Mouse (Mus musculus) heart, embryonic 15.5 days (tissue): ENCODE measurements at regions not wholly inside any gene's neighbourhood (a gene's known extent, or its start where the extent isn't known, plus 50 kb on each side); places are given as distances from the start of the nearest gene placed in this dataset.

Experiments
- ATAC-seq: fragments of 200-750 bp; cut with Nextera tagmentation; replicated peaks from 2 replicates; pipeline ENCODE4 v1.8.0; 2017; ENCODE audit warnings: low read depth, moderate TSS enrichment; ENCODE audit not compliant: insufficient number of reproducible peaks, insufficient read depth, low FRiP score
- H3K27ac ChIP-seq: fragments of 300-500 bp; sonication (generic); 2 replicates; pipeline ENCODE4 v1.5.1; 2015; ENCODE audit warnings: mild to moderate bottlenecking, inconsistent platforms
- H3K27me3 ChIP-seq: fragments of 300-500 bp; sonication (generic); 2 replicates; pipeline ENCODE4 v1.6.1; 2015; ENCODE audit warnings: inconsistent platforms
- H3K36me3 ChIP-seq: fragments of 300-500 bp; sonication (generic); 2 replicates; pipeline ENCODE4 v1.6.1; 2015; ENCODE audit warnings: mild to moderate bottlenecking, inconsistent platforms
- H3K4me1 ChIP-seq: fragments of 300-500 bp; sonication (generic); replicated peaks from 2 replicates; pipeline ENCODE4 v1.6.1; 2015; ENCODE audit warnings: inconsistent platforms
- H3K4me2 ChIP-seq: fragments of 300-500 bp; sonication (generic); 2 replicates; pipeline ENCODE4 v1.6.1; 2015; ENCODE audit warnings: inconsistent platforms, mild to moderate bottlenecking, moderate library complexity
- H3K4me3 ChIP-seq: fragments of 300-500 bp; sonication (generic); 2 replicates; pipeline ENCODE4 v1.5.1; 2015; ENCODE audit warnings: mild to moderate bottlenecking, inconsistent platforms
- H3K9ac ChIP-seq: fragments of 300-500 bp; sonication (generic); 2 replicates; pipeline ENCODE4 v1.6.1; 2015; ENCODE audit warnings: mild to moderate bottlenecking, inconsistent platforms
- H3K9me3 ChIP-seq: fragments of 300-500 bp; sonication (generic); replicated peaks from 2 replicates; pipeline ENCODE4 v1.6.1; 2016; ENCODE audit warnings: inconsistent platforms
- WGBS: fragments of 180-500 bp; shearing (Covaris S2); methylation state at CpG from one replicate; pipeline ENCODE4 v1.1.7; 2015; ENCODE audit warnings: mixed read lengths; 5-methylcytosine and 5-hydroxymethylcytosine counted together

- WGBS: 2% methylated on average over 18 of the region's 18 CpGs
Observed at GRCm38 (mm10) chr10:120551851-120552281, 75.6 kb upstream of the Hmga2 start.

GRCm38 (mm10) chr10:120547164-120547563 lies 70.9 kb upstream of the Hmga2 start:
- H3K36me3 ChIP-seq: no peaks in the 10 kb centered on the region
- no peaks in the 10 kb centered on the region for H3K9me3 ChIP-seq
- 64% methylated on average over 11 of the region's 11 CpGs for WGBS
- no peak overlapping the region for H3K27ac ChIP-seq
- peaks cover 5% of the 10 kb centered on the region for H3K4me1 ChIP-seq
- no peak overlapping the region for H3K9ac ChIP-seq
- no peak for ATAC-seq
- no peak overlapping the region for H3K4me2 ChIP-seq
- no peak overlapping the region for H3K4me3 ChIP-seq
- H3K27me3 ChIP-seq: 0 out of 2 replicates have a peak, but pooled peaks cover 5% of the 10 kb centered on the region

More at GRCm38 (mm10) chr10:120551851-120552281, 75.6 kb upstream of the Hmga2 start:
- peaks cover 17% of the 10 kb centered on the region for H3K4me1 ChIP-seq
- H3K9ac ChIP-seq: peak overlapping the region; percentile 51
- no peak for ATAC-seq
- peak overlapping the region; percentile 98 for H3K4me2 ChIP-seq
- H3K9me3 ChIP-seq: no peaks in the 10 kb centered on the region
- peaks cover 5% of the 10 kb centered on the region; the same call in 1 of the 2 replicates for H3K27me3 ChIP-seq
- H3K36me3 ChIP-seq: no peaks in the 10 kb centered on the region
- H3K4me3 ChIP-seq: peak overlapping the region; percentile 57
- no peak overlapping the region for H3K27ac ChIP-seq

DNA sequence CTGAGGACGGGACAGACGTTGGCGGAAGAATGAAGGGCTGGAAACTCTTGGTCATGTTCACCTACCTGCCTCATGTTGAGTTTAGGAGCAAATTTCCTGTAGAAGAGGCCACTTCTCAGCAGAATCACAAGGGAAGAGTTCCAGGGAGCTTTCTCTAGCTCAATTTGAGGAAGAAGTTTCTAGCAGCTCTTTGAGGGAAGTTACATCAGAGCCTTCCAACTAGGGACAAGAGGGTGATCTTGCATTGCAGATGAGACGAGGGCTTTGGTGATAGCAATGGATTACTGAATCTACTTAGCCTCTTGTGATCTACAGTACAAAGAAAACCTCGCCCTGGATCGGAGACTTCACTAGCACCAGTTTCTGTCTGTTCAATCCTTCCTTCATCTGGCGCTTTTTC lies 65.3 kb upstream of the Hmga2 start:
- Histone ChIP-seq H3K4me2 (no peak overlapping the region), H3K27ac (no peak overlapping the region), H3K9me3 (no peaks in the 10 kb centered on the region), H3K9ac (no peak overlapping the region), H3K36me3 (no peaks in the 10 kb centered on the region), H3K27me3 (no peaks in the 10 kb centered on the region), H3K4me3 (no peak overlapping the region), H3K4me1 (no peaks in the 10 kb centered on the region)
- no peak for ATAC-seq
- 91% methylated on average over 7 of the region's 7 CpGs for WGBS

GRCm38 (mm10) chr10:120538561-120538960 lies 62.3 kb upstream of the Hmga2 start:
- Histone ChIP-seq H3K9ac (no peak overlapping the region), H3K4me1 (no peaks in the 10 kb centered on the region), H3K27ac (no peak overlapping the region), H3K4me3 (no peak overlapping the region), H3K4me2 (no peak overlapping the region), H3K36me3 (no peaks in the 10 kb centered on the region), H3K9me3 (no peaks in the 10 kb centered on the region), H3K27me3 (no peaks in the 10 kb centered on the region)
- 71% methylated on average over 7 of the region's 7 CpGs for WGBS
- no peak for ATAC-seq

DNA sequence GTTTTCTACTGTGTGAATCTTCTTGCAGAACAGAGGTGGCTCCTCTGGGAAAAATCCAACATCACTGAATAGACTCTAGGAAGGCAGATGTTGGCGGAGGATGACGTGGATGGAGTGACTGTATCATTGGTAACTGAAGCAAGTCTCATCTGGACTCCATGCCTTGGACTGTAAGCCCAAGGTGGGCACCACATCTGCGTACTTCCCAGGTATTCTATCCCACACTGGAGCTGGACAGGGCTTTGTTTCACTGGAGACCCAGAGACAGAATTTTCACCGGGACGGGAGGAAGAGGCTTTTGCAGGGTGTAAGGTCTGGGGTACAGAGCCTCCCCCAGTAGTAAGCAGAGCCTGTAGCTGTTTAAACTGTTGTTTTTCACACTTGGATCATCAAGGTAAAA lies 52.1 kb upstream of the Hmga2 start:
- 92% methylated on average over 5 of the region's 5 CpGs for WGBS
- H3K4me1 ChIP-seq: no peaks in the 10 kb centered on the region
- no peak overlapping the region for H3K27ac ChIP-seq
- no peak overlapping the region for H3K9ac ChIP-seq
- no peaks in the 10 kb centered on the region for H3K27me3 ChIP-seq
- no peak overlapping the region for H3K4me3 ChIP-seq
- H3K4me2 ChIP-seq: no peak overlapping the region
- no peak for ATAC-seq
- H3K9me3 ChIP-seq: no peaks in the 10 kb centered on the region
- no peaks in the 10 kb centered on the region for H3K36me3 ChIP-seq

- Histone ChIP-seq H3K4me1 (no peaks in the 10 kb centered on the region), H3K27me3 (no peaks in the 10 kb centered on the region), H3K4me3 (no peak overlapping the region), H3K9ac (no peak overlapping the region), H3K9me3 (no peaks in the 10 kb centered on the region), H3K36me3 (no peaks in the 10 kb centered on the region), H3K27ac (no peak overlapping the region), H3K4me2 (no peak overlapping the region)
- WGBS: 90% methylated on average over 6 of the region's 6 CpGs
- ATAC-seq: no peak
Observed at GRCm38 (mm10) chr10:120527951-120528350, 51.7 kb upstream of the Hmga2 start.

- no peak for ATAC-seq
- Histone ChIP-seq H3K9ac (no peak overlapping the region), H3K4me2 (no peak overlapping the region), H3K9me3 (no peaks in the 10 kb centered on the region), H3K36me3 (no peaks in the 10 kb centered on the region), H3K27me3 (no peaks in the 10 kb centered on the region), H3K4me1 (no peaks in the 10 kb centered on the region), H3K4me3 (no peak overlapping the region), H3K27ac (no peak overlapping the region)
- WGBS: 78% methylated on average over 6 of the region's 6 CpGs
Observed at GRCm38 (mm10) chr10:120526991-120527390, 50.7 kb upstream of the Hmga2 start.
